Mouse (Mus musculus): ENCODE results near the gene Cacnb4.

DNA sequence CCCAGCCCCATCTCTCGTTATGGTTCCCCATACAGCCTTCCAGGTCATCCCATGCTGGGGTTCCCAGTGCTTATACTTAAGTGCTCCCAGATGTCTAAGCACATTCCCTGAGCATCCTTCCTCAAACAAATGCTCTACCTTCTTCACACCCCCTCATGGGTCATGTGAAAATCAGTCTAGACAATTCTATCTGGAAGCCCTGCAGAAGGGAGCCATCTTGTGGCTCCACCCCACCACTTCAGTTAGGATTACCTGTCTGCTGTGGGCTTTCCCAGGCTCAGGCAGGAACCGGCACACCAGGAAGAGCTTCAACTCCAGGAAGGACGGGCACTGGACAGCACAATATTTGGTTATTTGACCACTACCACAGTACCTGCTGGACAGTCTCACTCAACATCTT lies 101.7 kb downstream of the Cacnb4 start:
- TF ChIP-seq CTCF (IDR thresholded peaks at IDR 0.05; ENCODE audit: extremely low read depth, insufficient read depth, insufficient read length, insufficient replicate concordance): 0 out of 2 replicates have a peak, but pooled peaks have one; percentile 8
- no peak for TF ChIP-seq POLR2A (IDR thresholded peaks at IDR 0.05; ENCODE audit: low read depth, low read length)
